Mouse (Mus musculus) E14TG2a.4 (cell line): ENCODE data around the gene Cacnb1.

Source experiments
- CTCF ChIP-seq: conservative IDR thresholded peaks from 2 replicates; pipeline ENCODE4 v1.5.1; 2014; ENCODE audit warnings: low read length
- POU5F1 ChIP-seq: IDR thresholded peaks from 2 replicates; pipeline ENCODE4 v1.6.1; 2014; ENCODE audit warnings: low read length, borderline replicate concordance

DNA sequence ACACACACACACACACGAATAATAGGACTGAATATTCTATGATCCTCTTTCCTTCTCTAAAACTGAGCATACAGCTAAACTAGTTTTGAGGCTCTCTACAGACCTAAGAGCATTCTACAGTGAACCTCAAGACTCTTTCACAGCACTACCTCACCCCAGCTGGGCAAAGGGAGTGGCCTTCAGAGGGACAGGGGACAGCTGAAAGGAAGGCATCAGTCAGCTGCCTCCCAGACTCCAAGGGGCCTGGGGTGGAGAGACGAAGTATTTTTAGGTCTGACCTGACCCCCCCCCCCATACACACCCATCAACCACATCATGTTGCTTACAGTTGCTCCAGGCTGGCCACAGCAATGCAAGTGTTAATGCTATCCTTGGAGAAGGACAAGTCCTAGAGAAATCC lies 1.7 kb downstream of the Cacnb1 start:
- TF ChIP-seq CTCF = no peak
- TF ChIP-seq POU5F1 = no peak
